Mouse (Mus musculus) heart, adult 10 weeks (tissue): ENCODE results near the gene Jagn1. TPM values are rescaled to one million over a fixed set of nuclear protein-coding genes. Genes with fewer than 3 reads are reported as not detected.

Experiments
- polyA plus RNA-seq: library from polyadenylated mRNA; stranded (reverse); fragments of 350-450 nt; fragmentation: Illumina TruSeq; extraction: RNeasy Lipid Tissue Mini Kit (QIAGEN cat#74804); gene quantifications from one replicate; pipeline ENCODE4 v1.2.3, GENCODE M21; 2014; ENCODE audit warnings: low read depth, low replicate concordance

Gene Jagn1
- 31.3 TPM for polyA plus RNA-seq

GRCm38 (mm10) chr6:113442442-113443090, at the start of gene Jagn1:
Gene Jagn1 (plus strand): TSS chr6:113442569.

GRCm38 (mm10) chr6:113419199-113419587, 23.2 kb upstream of the Jagn1 start, which contains the start of gene Rpusd3:
Gene Rpusd3 (minus strand): TSS chr6:113419340.

GRCm38 (mm10) chr6:113435664-113436205, 6.6 kb upstream of the Jagn1 start, which contains the start of gene Cidec:
Gene Cidec (minus strand): TSS chr6:113435760.

GRCm38 (mm10) chr6:113457952-113458534, 15.7 kb downstream of the Jagn1 start, which contains the start of gene Il17re:
Gene Il17re (plus strand): TSS chr6:113458484.

GRCm38 (mm10) chr6:113471297-113471936, 29.0 kb downstream of the Jagn1 start, which contains the start of gene Il17rc:
Gene Il17rc (plus strand): TSS chr6:113471427.

GRCm38 (mm10) chr6:113483100-113483615, 40.8 kb downstream of the Jagn1 start, which contains the start of gene Creld1:
Gene Creld1 (plus strand): TSS chr6:113483297.

Other genes starting within 250 kb of the Jagn1 start
- 0.34 TPM for gene Lhfpl4, start 247.2 kb upstream of the Jagn1 start, polyA plus RNA-seq
- 16.7 TPM for gene Mtmr14, start 204.7 kb upstream of the Jagn1 start, polyA plus RNA-seq
- not detected for gene Cpne9, start 160.3 kb upstream of the Jagn1 start, polyA plus RNA-seq
- 11.4 TPM for gene Brpf1, start 135.4 kb upstream of the Jagn1 start, polyA plus RNA-seq
- 6.3 TPM for gene Ogg1, start 115.6 kb upstream of the Jagn1 start, polyA plus RNA-seq
- 81.4 TPM for gene Camk1, start 98.6 kb upstream of the Jagn1 start, polyA plus RNA-seq
- 20.5 TPM for gene Tada3, start 64.7 kb upstream of the Jagn1 start, polyA plus RNA-seq
- 57.4 TPM for gene Arpc4, start 64.5 kb upstream of the Jagn1 start, polyA plus RNA-seq
- gene Ttll3, start 53.3 kb upstream of the Jagn1 start, polyA plus RNA-seq, result 2.0 TPM
- gene Rpusd3, start 23.2 kb upstream of the Jagn1 start, polyA plus RNA-seq, result 8.7 TPM
- gene Cidec, start 6.8 kb upstream of the Jagn1 start, polyA plus RNA-seq, result 18.2 TPM
- gene Il17re, start 15.9 kb downstream of the Jagn1 start, polyA plus RNA-seq, result 1.0 TPM
- gene Il17rc, start 28.9 kb downstream of the Jagn1 start, polyA plus RNA-seq, result 9.2 TPM
- 37.7 TPM for gene Creld1, start 40.7 kb downstream of the Jagn1 start, polyA plus RNA-seq
- not detected for gene Prrt3, start 59.4 kb downstream of the Jagn1 start, polyA plus RNA-seq
- 70.3 TPM for gene Emc3, start 89.1 kb downstream of the Jagn1 start, polyA plus RNA-seq
- gene Fancd2, start 89.1 kb downstream of the Jagn1 start, polyA plus RNA-seq, result 0.08 TPM
- not detected for gene Fancd2os, start 158.1 kb downstream of the Jagn1 start, polyA plus RNA-seq
- 102 TPM for gene Brk1, start 162.2 kb downstream of the Jagn1 start, polyA plus RNA-seq
- gene Vhl, start 181.4 kb downstream of the Jagn1 start, polyA plus RNA-seq, result 9.6 TPM
- 9.3 TPM for gene Irak2, start 195.9 kb downstream of the Jagn1 start, polyA plus RNA-seq